15 mouse cellular contexts compared by ENCODE assay signal in the genomic region with DNA sequence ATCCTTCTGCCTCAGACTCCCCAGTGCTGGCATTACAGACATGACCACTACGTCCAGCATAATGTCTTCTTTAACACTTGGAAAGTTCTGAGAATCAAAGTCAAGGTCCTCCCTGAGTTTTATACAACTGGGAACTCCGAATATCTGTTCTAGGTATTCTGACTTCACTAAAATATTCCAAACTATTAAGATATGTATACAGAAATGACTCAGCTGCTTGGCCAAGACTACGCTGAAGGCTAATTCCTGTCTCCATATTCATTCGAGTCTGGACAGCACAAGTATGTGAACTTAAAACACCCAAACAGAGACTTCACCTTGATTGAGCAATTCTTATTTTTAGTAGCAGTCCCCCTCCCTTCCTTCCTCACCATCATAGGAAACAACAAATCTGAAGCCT.
DNase-seq lines count a peak whose midpoint lies in the region.
"Had no signal": no experiment of that assay in that cellular context is flagged by ENCODE, and none has a peak within 500 bp of the region (broad histone marks: within the 10 kb centered on the region; RNA-seq: fewer than 3 reads in every experiment).

No protein-coding gene starts in this region.

- peak; percentile 1 for DNase-seq in kidney, adult 11 months
- no peak for DNase-seq in kidney, postnatal 36 days
- DNase-seq in 3T3-L1 (ENCODE audit: low read depth, low spot score) (peak; percentile 64), NIH3T3 (ENCODE audit: low read depth) (peak; percentile 44)
- DNase-seq in spleen, adult 18-20 months: no peak
- no peak for DNase-seq in cerebellum, postnatal 10 days
- DNase-seq: adrenal gland, postnatal 10 days; adrenal gland, postnatal 36 days; cerebellum, adult 11 months; cerebellum, adult 9-11 months; cerebellum, postnatal 36 days; embryo, embryonic 11 days; gastrocnemius, adult 2 months; gastrocnemius, postnatal 14 days; heart, postnatal 14 days had no signal

Comparison
In these comparisons a context has a peak if more than half of its experiments do, and no peak if none do; other contexts are left out.
1. DNase-seq: peak in kidney, adult 11 months (single experiment), 3T3-L1 (single experiment) and NIH3T3 (single experiment); none in kidney, postnatal 36 days (0 of 2), spleen, adult 18-20 months (0 of 2) and cerebellum, postnatal 10 days (0 of 2).